Mouse (Mus musculus) urinary bladder, postnatal 25 days (tissue): ENCODE measurements around the gene Adcy7.
A peak's percentile ranks its signal among the peaks of the same experiment; 100 is the strongest.

Experiments used
- DNase-seq: peaks from one replicate; pipeline ENCODE4 v3.0.0; 2022; ENCODE audit warnings: low spot score

Adcy7 gene

GRCm38 (mm10) chr8:88334384-88334783 lies 62.2 kb downstream of the Adcy7 start:
- DNase-seq = no peak

GRCm38 (mm10) chr8:88334975-88335374 lies 62.8 kb downstream of the Adcy7 start:
- DNase-seq = no peak

GRCm38 (mm10) chr8:88339221-88339620 lies 67.0 kb downstream of the Adcy7 start:
- no peak for DNase-seq

- no peak for DNase-seq
These were observed 67.9 kb downstream of the Adcy7 start for GRCm38 (mm10) chr8:88339887-88340695.

GRCm38 (mm10) chr8:88342026-88342425 lies 69.8 kb downstream of the Adcy7 start:
- DNase-seq = no peak

- DNase-seq = no peak
These were observed 76.8 kb downstream of the Adcy7 start for GRCm38 (mm10) chr8:88349046-88349445.

GRCm38 (mm10) chr8:88357226-88357933 lies 85.2 kb downstream of the Adcy7 start:
- DNase-seq = no peak

- DNase-seq = no peak
These were observed 85.7 kb downstream of the Adcy7 start for GRCm38 (mm10) chr8:88357946-88358345.

- DNase-seq = no peak
These were observed 87.8 kb downstream of the Adcy7 start for GRCm38 (mm10) chr8:88359959-88360358.

GRCm38 (mm10) chr8:88361044-88361707 lies 89.0 kb downstream of the Adcy7 start:
- no peak for DNase-seq

GRCm38 (mm10) chr8:88361708-88362428 lies 89.7 kb downstream of the Adcy7 start, which contains the start of gene Brd7:
Brd7 (minus strand) TSS chr8:88362194.
- DNase-seq = peak; percentile 87

GRCm38 (mm10) chr8:88362446-88363150 lies 90.4 kb downstream of the Adcy7 start:
- DNase-seq = no peak

GRCm38 (mm10) chr8:88369221-88369620 lies 97.0 kb downstream of the Adcy7 start:
- DNase-seq = no peak

GRCm38 (mm10) chr8:88369805-88370204 lies 97.6 kb downstream of the Adcy7 start:
- no peak for DNase-seq

- DNase-seq = no peak
These were observed 99.3 kb downstream of the Adcy7 start for GRCm38 (mm10) chr8:88371522-88371921.

GRCm38 (mm10) chr8:88376836-88377582 lies 104.8 kb downstream of the Adcy7 start:
- DNase-seq = no peak
